Mouse (Mus musculus): ENCODE measurements around the gene Smo.

Smo gene

DNA sequence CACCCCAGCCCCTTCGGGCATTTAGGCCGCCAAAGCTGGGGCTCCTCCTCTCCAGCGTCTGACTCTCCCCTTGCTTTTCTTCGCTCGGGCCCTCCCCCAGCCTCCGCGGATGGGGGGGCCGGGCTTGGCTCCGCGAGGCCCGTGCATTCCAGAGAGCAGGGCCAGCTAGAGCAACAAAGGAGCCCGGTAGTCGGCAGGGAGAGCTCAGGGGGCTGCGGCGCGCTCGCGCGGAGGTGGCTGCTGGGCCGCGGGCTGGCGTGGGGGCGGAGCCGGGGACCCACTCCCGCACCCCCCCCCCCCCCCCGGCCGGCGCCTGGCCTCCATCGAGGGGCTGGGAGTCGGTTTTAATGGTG is at the start of gene Smo:
Smo (plus strand) TSS at position 168 of the 353 bp plus-strand sequence.
- peak; percentile 27 for DNase-seq (ENCODE audit: low spot score)

GRCm38 (mm10) chr6:29685952-29686351 is 49.4 kb upstream of the Smo start:
- no peak for DNase-seq (ENCODE audit: low spot score)

- DNase-seq (ENCODE audit: low spot score), result no peak
These were observed 45.8 kb upstream of the Smo start for GRCm38 (mm10) chr6:29689458-29689857.

GRCm38 (mm10) chr6:29693953-29694352 is 41.4 kb upstream of the Smo start, which contains the start of gene Tspan33:
Gene Tspan33 (plus strand): TSS chr6:29694222.
- DNase-seq (ENCODE audit: low spot score), result peak; percentile 92

GRCm38 (mm10) chr6:29694375-29695289 is 40.7 kb upstream of the Smo start:
- DNase-seq (ENCODE audit: low spot score), result no peak

- DNase-seq (ENCODE audit: low spot score), result no peak
These were observed 40.0 kb upstream of the Smo start for GRCm38 (mm10) chr6:29695290-29695674.

DNA sequence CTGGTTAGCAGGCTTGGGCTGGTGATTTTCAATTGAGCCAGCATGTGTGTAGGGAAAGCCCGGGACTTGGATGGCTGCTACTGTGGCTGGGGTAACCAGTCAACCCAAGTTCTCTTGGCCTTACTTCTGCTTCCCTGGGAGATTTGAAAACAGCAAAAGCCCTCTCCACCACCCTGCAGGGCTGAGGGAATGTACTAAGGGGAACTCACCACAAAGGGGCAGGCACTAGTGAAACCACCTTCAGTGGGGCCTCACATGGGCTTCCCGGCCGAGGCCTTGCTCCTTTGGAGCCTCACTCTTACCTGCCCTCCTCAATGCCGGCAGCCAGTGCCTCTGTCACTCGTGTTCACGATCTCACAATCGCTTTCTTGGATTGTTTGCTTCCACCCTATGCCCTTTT is 39.3 kb upstream of the Smo start:
- DNase-seq (ENCODE audit: low spot score), result no peak

DNA sequence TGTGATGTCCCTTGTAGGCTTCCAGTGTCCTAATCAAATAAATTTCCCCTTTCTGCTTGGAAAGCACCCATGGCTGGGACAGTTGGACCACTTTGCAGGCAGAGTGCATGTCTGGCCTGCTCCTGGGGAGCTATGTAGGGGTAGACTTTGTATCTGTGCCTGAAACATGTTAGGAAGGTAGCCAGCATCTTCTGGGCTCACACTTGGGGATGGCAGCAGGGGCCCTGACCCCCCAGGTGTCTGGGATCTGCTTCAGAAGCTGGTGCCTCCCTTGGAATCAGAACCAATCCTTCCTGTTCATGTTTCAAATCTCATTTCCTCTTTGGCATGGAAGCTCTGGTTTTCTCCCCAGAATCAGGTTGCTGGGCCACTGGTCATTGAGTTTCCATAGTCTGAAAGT is 38.2 kb upstream of the Smo start:
- no peak for DNase-seq (ENCODE audit: low spot score)

DNA sequence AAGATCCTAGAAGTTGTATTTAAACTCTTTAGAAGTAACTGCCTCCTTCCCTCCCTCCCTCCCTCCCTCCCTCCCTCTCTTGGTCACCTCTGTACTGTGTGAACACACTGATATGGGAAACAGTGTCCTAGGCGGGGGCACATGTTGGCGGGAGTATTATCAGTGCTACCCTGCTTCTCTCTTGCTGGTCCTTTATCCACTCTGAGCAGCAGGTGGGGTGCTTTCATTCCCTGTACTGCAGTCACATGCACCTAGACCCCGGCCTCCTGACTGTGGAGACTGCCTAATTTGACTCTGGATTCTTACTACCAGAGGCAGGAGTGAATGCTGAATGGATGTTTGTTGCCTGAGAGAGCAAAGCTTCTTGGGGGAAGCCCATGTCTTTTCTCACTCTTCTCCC is 37.8 kb upstream of the Smo start:
- DNase-seq (ENCODE audit: low spot score), result no peak

- DNase-seq (ENCODE audit: low spot score), result no peak
These were observed 36.1 kb upstream of the Smo start for GRCm38 (mm10) chr6:29699085-29699745.

GRCm38 (mm10) chr6:29701051-29701450 is 34.3 kb upstream of the Smo start:
- no peak for DNase-seq (ENCODE audit: low spot score)

GRCm38 (mm10) chr6:29702126-29702525 is 33.2 kb upstream of the Smo start:
- no peak for DNase-seq (ENCODE audit: low spot score)

- DNase-seq (ENCODE audit: low spot score), result no peak
These were observed 31.2 kb upstream of the Smo start for GRCm38 (mm10) chr6:29704143-29704542.

DNA sequence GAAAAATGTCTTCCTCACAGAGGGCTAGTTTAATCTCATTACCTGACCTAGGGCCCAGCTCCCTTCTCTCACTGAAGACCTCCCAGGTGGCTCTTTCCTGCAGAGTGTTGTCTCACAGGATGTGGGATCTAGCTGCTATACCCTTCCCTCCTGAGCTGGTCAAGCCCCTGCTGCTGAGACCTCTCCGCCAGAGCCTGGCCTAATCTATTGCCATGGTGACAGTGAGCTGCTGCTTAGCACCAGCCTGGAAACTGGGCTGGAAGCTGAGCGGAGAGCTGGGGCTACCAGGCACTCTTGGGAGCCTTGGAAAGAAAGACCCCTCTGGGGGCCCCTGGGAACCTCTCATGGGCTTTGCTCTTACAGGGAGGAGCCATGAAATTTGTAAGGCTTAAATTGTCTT is 27.4 kb upstream of the Smo start:
- DNase-seq (ENCODE audit: low spot score), result no peak

DNA sequence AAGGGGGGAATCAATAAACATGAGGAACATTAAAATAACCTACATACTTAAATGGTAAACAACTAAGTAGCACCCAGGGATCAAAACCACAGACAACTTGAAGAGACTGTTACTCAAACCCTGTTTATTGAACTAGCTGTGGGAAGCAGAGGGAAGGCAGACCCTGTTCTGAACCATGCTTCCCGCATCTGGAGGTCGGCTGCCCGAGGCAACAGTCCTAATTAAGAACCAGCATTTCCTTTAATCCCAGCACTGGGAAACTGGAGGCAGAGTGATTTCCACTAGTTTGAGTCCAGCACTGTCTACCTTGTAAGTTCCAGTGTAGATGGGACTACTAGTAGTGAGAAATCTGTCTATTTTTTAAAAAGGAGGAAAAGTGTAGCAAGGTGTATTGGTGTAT is 24.0 kb upstream of the Smo start:
- DNase-seq (ENCODE audit: low spot score), result no peak

DNA sequence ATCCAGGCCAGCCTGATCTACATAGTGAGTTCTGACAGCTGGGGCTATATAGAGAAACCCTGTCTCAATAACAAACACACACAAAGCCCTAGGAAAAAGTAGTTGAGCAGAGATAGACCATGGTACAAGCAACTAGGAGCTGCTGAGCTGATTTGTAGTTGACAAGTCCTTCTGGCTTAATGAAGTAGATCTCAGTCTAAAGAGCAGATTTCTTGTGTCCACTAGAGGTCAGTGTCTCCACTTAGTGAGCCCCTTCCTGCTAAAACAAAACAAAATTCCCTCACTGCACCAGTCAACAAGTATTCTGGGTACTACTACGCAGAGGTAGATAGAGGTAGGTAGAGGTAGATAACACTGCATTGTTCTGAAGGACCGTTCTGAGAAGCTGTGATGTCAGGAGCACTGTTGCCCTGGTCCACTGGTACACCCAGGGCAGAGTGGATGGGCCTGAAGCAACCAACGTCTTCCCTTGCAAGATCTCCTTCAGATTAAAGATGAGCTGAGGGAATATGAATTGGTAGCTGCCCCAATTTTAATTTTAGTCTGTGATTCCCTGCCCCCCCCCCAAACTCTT is 23.2 kb upstream of the Smo start:
- DNase-seq (ENCODE audit: low spot score), result peak; percentile 73

- no peak for DNase-seq (ENCODE audit: low spot score)
These were observed 18.5 kb upstream of the Smo start for GRCm38 (mm10) chr6:29716624-29717365.

- DNase-seq (ENCODE audit: low spot score), result no peak
These were observed 17.8 kb upstream of the Smo start for GRCm38 (mm10) chr6:29717541-29717940.

GRCm38 (mm10) chr6:29717952-29718521 is 17.3 kb upstream of the Smo start:
- no peak for DNase-seq (ENCODE audit: low spot score)

GRCm38 (mm10) chr6:29718894-29719329 is 16.4 kb upstream of the Smo start:
- no peak for DNase-seq (ENCODE audit: low spot score)

DNA sequence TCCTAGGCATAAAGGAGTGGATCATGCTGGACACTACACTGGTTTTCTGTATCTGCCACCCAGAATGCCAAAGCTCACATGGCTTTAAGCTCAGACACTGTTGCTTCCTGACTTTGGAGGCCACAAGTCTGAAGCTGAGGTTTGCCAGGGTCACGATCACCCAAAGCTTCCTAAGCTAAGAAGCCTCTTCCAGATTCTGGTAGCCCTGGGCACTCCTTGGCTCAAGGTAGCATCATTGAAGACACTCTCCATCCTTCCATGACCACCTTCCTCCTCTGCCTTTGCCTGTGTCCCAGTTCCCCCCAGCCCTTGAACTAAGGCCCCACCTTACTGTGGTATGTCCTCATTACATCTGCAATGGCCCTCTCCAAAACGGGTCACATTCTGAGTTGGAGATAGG is 13.4 kb upstream of the Smo start:
- no peak for DNase-seq (ENCODE audit: low spot score)
